Mouse (Mus musculus): ENCODE results near the gene Ly6g6f. TPM values are rescaled to one million over a fixed set of nuclear protein-coding genes. Genes with fewer than 3 reads are reported as not detected.

Gene Ly6g6f
- total and polyA plus RNA-seq, 3 experiments = 0.88 to 3.0 TPM; not detected in 1

DNA sequence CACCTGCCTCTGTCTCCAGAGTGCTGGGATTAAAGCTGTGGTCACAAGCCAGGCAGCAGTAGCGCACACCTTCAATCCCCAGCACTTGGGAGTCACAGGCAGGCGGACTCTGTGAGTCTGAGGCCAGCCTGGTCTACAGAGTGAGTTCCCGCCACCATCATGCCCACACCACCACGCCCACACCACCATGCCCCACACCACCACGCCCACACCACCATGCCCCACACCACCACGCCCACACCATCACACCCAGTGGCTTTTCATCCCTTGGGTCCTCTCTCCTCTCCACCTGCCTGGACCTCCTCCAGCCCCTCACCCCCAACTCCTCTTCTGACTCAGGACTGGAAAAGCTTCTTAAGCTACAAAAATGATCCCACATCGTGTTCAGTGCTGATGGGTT lies 53.5 kb downstream of the Ly6g6f start:
- H3K9ac ChIP-seq (ENCODE audit: control insufficient read depth, low read depth, low read length, poor library complexity, severe bottlenecking) = no peak overlapping the region
- peaks cover 4% of the 10 kb centered on the region for H3K79me2 ChIP-seq (ENCODE audit: control insufficient read depth, insufficient read depth, low read length, poor library complexity)
- H3K36me3 ChIP-seq (ENCODE audit: control insufficient read depth in 1 of 2, insufficient read depth in 2 of 2, low read length in 2 of 2) = peaks cover 0 to 8% of the 10 kb centered on the region in 2 experiments; a peak in 2 of 4 replicates
- H3K27ac ChIP-seq (ENCODE audit: control insufficient read depth, low read depth, low read length) = no peak overlapping the region
- H3K27me3 ChIP-seq (ENCODE audit: control insufficient read depth in 1 of 2, insufficient read depth in 2 of 2, low read length in 2 of 2) = no peaks in the 10 kb centered on the region
- H3K4me1 ChIP-seq (ENCODE audit: control insufficient read depth in 1 of 2, insufficient read depth in 2 of 2, low read length in 2 of 2) = peaks cover 3 to 12% of the 10 kb centered on the region in 2 experiments; a peak in 2 of 4 replicates
- TF ChIP-seq ZKSCAN1 (IDR thresholded peaks at IDR 0.05; ENCODE audit: low read depth, low read length) (no peak), POLR2AphosphoS5 (IDR thresholded peaks at IDR 0.05; ENCODE audit: borderline replicate concordance, low read depth, low read length) (no peak)
- no peak overlapping the region for H3K4me3 ChIP-seq (ENCODE audit: control insufficient read depth in 1 of 2, insufficient read depth in 1 of 2, low read depth in 2 of 2, low read length in 2 of 2)
- no peaks in the 10 kb centered on the region for H3K9me3 ChIP-seq (replicated peaks; ENCODE audit: insufficient read depth, low read length)
- no peak for DNase-seq (ENCODE audit: low read depth, low spot score)

DNA sequence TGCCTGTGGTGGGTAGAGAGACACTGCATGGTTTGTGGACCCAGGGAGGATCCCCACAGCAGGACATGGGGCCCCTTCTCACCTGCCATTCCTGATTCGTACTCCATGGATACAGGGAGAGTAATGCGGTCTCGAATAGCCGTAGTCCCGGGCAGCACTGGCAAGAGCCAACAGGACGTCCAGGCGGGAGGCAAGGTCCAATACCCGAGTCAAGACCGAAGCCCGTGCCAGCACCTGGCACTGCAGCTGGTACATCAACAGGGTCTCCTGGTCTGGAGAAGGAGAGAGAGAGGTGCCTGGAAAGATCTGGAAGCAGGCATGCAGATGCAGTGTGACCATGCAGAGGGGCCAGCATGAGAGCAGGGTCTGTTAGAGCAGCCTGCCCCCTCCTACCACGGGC lies 54.1 kb downstream of the Ly6g6f start:
- no peak for TF ChIP-seq EP300 (IDR thresholded peaks at IDR 0.05; ENCODE audit: low read depth in 1 of 2, low read length in 2 of 2)
- no peak for TF ChIP-seq ZNF384 (IDR thresholded peaks at IDR 0.05; ENCODE audit: low read depth, low read length)
- TF ChIP-seq ETS1 (IDR thresholded peaks at IDR 0.05; ENCODE audit: low read depth, low read length) = no peak
- no peak for TF ChIP-seq MAX (IDR thresholded peaks at IDR 0.05; ENCODE audit: low read length)
- TF ChIP-seq POLR2AphosphoS5 (IDR thresholded peaks at IDR 0.05; ENCODE audit: borderline replicate concordance, low read depth, low read length) = no peak
- no peak for TF ChIP-seq MYB (IDR thresholded peaks at IDR 0.05; ENCODE audit: low read depth, low read length)
- TF ChIP-seq ZKSCAN1 (IDR thresholded peaks at IDR 0.05; ENCODE audit: low read depth, low read length) = no peak
- no peak for TF ChIP-seq HCFC1 (IDR thresholded peaks at IDR 0.05; ENCODE audit: low read depth, low read length)
- TF ChIP-seq UBTF (IDR thresholded peaks at IDR 0.05; ENCODE audit: borderline replicate concordance, insufficient read depth, low read depth, low read length) = no peak
- TF ChIP-seq TCF12 (IDR thresholded peaks at IDR 0.05; ENCODE audit: low read depth, low read length) = no peak
- TF ChIP-seq ELF1 (IDR thresholded peaks at IDR 0.05; ENCODE audit: low read depth, low read length) = no peak
- TF ChIP-seq CHD1 (IDR thresholded peaks at IDR 0.05; ENCODE audit: low read depth, low read length) = no peak
- no peak for TF ChIP-seq GATA1 (IDR thresholded peaks at IDR 0.05; ENCODE audit: low read depth, low read length)
- no peak for TF ChIP-seq CHD2 (IDR thresholded peaks at IDR 0.05; ENCODE audit: low read length)
- no peak for TF ChIP-seq KAT2A (conservative IDR thresholded peaks at IDR 0.05; ENCODE audit: low read depth, low read length)
- H3K79me2 ChIP-seq (ENCODE audit: control insufficient read depth, insufficient read depth, low read length, poor library complexity) = peaks cover 10% of the 10 kb centered on the region
- H3K4me3 ChIP-seq (ENCODE audit: control insufficient read depth in 1 of 2, insufficient read depth in 1 of 2, low read depth in 2 of 2, low read length in 2 of 2) = no peak overlapping the region
- H3K9me3 ChIP-seq (replicated peaks; ENCODE audit: insufficient read depth, low read length) = no peaks in the 10 kb centered on the region
- H3K27ac ChIP-seq (ENCODE audit: control insufficient read depth, low read depth, low read length) = no peak overlapping the region
- H3K27me3 ChIP-seq (ENCODE audit: control insufficient read depth in 1 of 2, insufficient read depth in 2 of 2, low read length in 2 of 2) = no peaks in the 10 kb centered on the region
- peaks cover 0 to 11% of the 10 kb centered on the region in 2 experiments; a peak in 2 of 4 replicates for H3K36me3 ChIP-seq (ENCODE audit: control insufficient read depth in 1 of 2, insufficient read depth in 2 of 2, low read length in 2 of 2)
- H3K9ac ChIP-seq (ENCODE audit: control insufficient read depth, low read depth, low read length, poor library complexity, severe bottlenecking) = no peak overlapping the region
- peaks cover 3 to 16% of the 10 kb centered on the region in 2 experiments; a peak in 2 of 4 replicates for H3K4me1 ChIP-seq (ENCODE audit: control insufficient read depth in 1 of 2, insufficient read depth in 2 of 2, low read length in 2 of 2)
- DNase-seq (ENCODE audit: low read depth, low spot score) = no peak

Other genes with a start within 250 kb of the Ly6g6f start
Only the 30 nearest of the 46 such genes appear.
- 0.04 TPM in 1 of 2 replicates, not detected in the other for gene Hspa1b, start 126.4 kb downstream of the Ly6g6f start, total RNA-seq (2012; rRNA removed)
- gene Hspa1b, start 126.4 kb downstream of the Ly6g6f start, polyA plus RNA-seq (2012; ENCODE audit: insufficient read depth in 1 of 2, insufficient read length in 2 of 2, low read depth in 1 of 2, low replicate concordance in 2 of 2, missing spikeins in 1 of 2) = not detected
- not detected in 2 replicates for gene Gm20481, start 115.7 kb downstream of the Ly6g6f start, total RNA-seq (2012; rRNA removed)
- not detected for gene Gm20481, start 115.7 kb downstream of the Ly6g6f start, polyA plus RNA-seq (2012; ENCODE audit: insufficient read depth in 1 of 2, insufficient read length in 2 of 2, low read depth in 1 of 2, low replicate concordance in 2 of 2, missing spikeins in 1 of 2)
- gene Hspa1a, start 113.5 kb downstream of the Ly6g6f start, total RNA-seq (2012; rRNA removed) = 0.07 TPM in 1 of 2 replicates, not detected in the other
- gene Hspa1a, start 113.5 kb downstream of the Ly6g6f start, polyA plus RNA-seq (2012; ENCODE audit: insufficient read depth in 1 of 2, insufficient read length in 2 of 2, low read depth in 1 of 2, low replicate concordance in 2 of 2, missing spikeins in 1 of 2) = not detected
- gene Hspa1l, start 112.9 kb downstream of the Ly6g6f start, total RNA-seq (2012; rRNA removed) = 0.07 and 0.15 TPM in 2 replicates
- 1 to 10 TPM in 1 of 2 experiments, not detected in 1; 1.6 TPM for gene Hspa1l, start 112.9 kb downstream of the Ly6g6f start, polyA plus RNA-seq (2012; ENCODE audit: insufficient read depth in 1 of 2, insufficient read length in 2 of 2, low read depth in 1 of 2, low replicate concordance in 2 of 2, missing spikeins in 1 of 2)
- gene Lsm2, start 103.7 kb downstream of the Ly6g6f start, total RNA-seq (2012; rRNA removed) = 50.6 and 57.9 TPM in 2 replicates
- 100 to 1,000 TPM in 1 of 2 experiments, not detected in 1; 180 TPM for gene Lsm2, start 103.7 kb downstream of the Ly6g6f start, polyA plus RNA-seq (2012; ENCODE audit: insufficient read depth in 1 of 2, insufficient read length in 2 of 2, low read depth in 1 of 2, low replicate concordance in 2 of 2, missing spikeins in 1 of 2)
- gene Vars, start 84.6 kb downstream of the Ly6g6f start, total RNA-seq (2012; rRNA removed) = 149 and 158 TPM in 2 replicates
- 100 to 1,000 TPM in 1 of 2 experiments, not detected in 1; 251 TPM for gene Vars, start 84.6 kb downstream of the Ly6g6f start, polyA plus RNA-seq (2012; ENCODE audit: insufficient read depth in 1 of 2, insufficient read length in 2 of 2, low read depth in 1 of 2, low replicate concordance in 2 of 2, missing spikeins in 1 of 2)
- gene Vwa7, start 69.0 kb downstream of the Ly6g6f start, total RNA-seq (2012; rRNA removed) = 9.7 and 10.4 TPM in 2 replicates
- gene Vwa7, start 69.0 kb downstream of the Ly6g6f start, polyA plus RNA-seq (2012; ENCODE audit: insufficient read depth in 1 of 2, insufficient read length in 2 of 2, low read depth in 1 of 2, low replicate concordance in 2 of 2, missing spikeins in 1 of 2) = 1 to 10 TPM in 1 of 2 experiments, not detected in 1; 9.8 TPM
- 161 and 164 TPM in 2 replicates for gene Sapcd1, start 57.6 kb downstream of the Ly6g6f start, total RNA-seq (2012; rRNA removed)
- 100 to 1,000 TPM in 1 of 2 experiments, not detected in 1; 124 TPM for gene Sapcd1, start 57.6 kb downstream of the Ly6g6f start, polyA plus RNA-seq (2012; ENCODE audit: insufficient read depth in 1 of 2, insufficient read length in 2 of 2, low read depth in 1 of 2, low replicate concordance in 2 of 2, missing spikeins in 1 of 2)
- gene Msh5, start 38.9 kb downstream of the Ly6g6f start, total RNA-seq (2012; rRNA removed) = 17.9 and 26.3 TPM in 2 replicates
- gene Msh5, start 38.9 kb downstream of the Ly6g6f start, polyA plus RNA-seq (2012; ENCODE audit: insufficient read depth in 1 of 2, insufficient read length in 2 of 2, low read depth in 1 of 2, low replicate concordance in 2 of 2, missing spikeins in 1 of 2) = 10 to 100 TPM in 1 of 2 experiments, not detected in 1; 29.0 TPM
- gene Clic1, start 35.6 kb downstream of the Ly6g6f start, total RNA-seq (2012; rRNA removed) = 285 and 333 TPM in 2 replicates
- gene Clic1, start 35.6 kb downstream of the Ly6g6f start, polyA plus RNA-seq (2012; ENCODE audit: insufficient read depth in 1 of 2, insufficient read length in 2 of 2, low read depth in 1 of 2, low replicate concordance in 2 of 2, missing spikeins in 1 of 2) = 100 to 1,000 TPM; 309 to 335 TPM
- 9.9 and 11.1 TPM in 2 replicates for gene Ddah2, start 26.6 kb downstream of the Ly6g6f start, total RNA-seq (2012; rRNA removed)
- gene Ddah2, start 26.6 kb downstream of the Ly6g6f start, polyA plus RNA-seq (2012; ENCODE audit: insufficient read depth in 1 of 2, insufficient read length in 2 of 2, low read depth in 1 of 2, low replicate concordance in 2 of 2, missing spikeins in 1 of 2) = 1 to 10 TPM in 1 of 2 experiments, not detected in 1; 8.6 TPM
- not detected in 2 replicates for gene Ly6g6c, start 20.2 kb downstream of the Ly6g6f start, total RNA-seq (2012; rRNA removed)
- gene Ly6g6c, start 20.2 kb downstream of the Ly6g6f start, polyA plus RNA-seq (2012; ENCODE audit: insufficient read depth in 1 of 2, insufficient read length in 2 of 2, low read depth in 1 of 2, low replicate concordance in 2 of 2, missing spikeins in 1 of 2) = under 1 TPM in 1 of 2 experiments, not detected in 1; 0.24 TPM
- gene Mpig6b, start 19.4 kb downstream of the Ly6g6f start, total RNA-seq (2012; rRNA removed) = not detected in 2 replicates
- gene Mpig6b, start 19.4 kb downstream of the Ly6g6f start, polyA plus RNA-seq (2012; ENCODE audit: insufficient read depth in 1 of 2, insufficient read length in 2 of 2, low read depth in 1 of 2, low replicate concordance in 2 of 2, missing spikeins in 1 of 2) = not detected
- gene Ly6g6e, start 8.7 kb downstream of the Ly6g6f start, total RNA-seq (2012; rRNA removed) = 0.23 TPM in 1 of 2 replicates, not detected in the other
- not detected for gene Ly6g6e, start 8.7 kb downstream of the Ly6g6f start, polyA plus RNA-seq (2012; ENCODE audit: insufficient read depth in 1 of 2, insufficient read length in 2 of 2, low read depth in 1 of 2, low replicate concordance in 2 of 2, missing spikeins in 1 of 2)
- gene Ly6g6d, start 7.5 kb downstream of the Ly6g6f start, total RNA-seq (2012; rRNA removed) = 2.1 and 5.5 TPM in 2 replicates
- 1 to 10 TPM in 1 of 2 experiments, not detected in 1; 4.4 TPM for gene Ly6g6d, start 7.5 kb downstream of the Ly6g6f start, polyA plus RNA-seq (2012; ENCODE audit: insufficient read depth in 1 of 2, insufficient read length in 2 of 2, low read depth in 1 of 2, low replicate concordance in 2 of 2, missing spikeins in 1 of 2)
- gene Abhd16a, start 3.7 kb upstream of the Ly6g6f start, total RNA-seq (2012; rRNA removed) = 86.9 and 126 TPM in 2 replicates
- 10 to 100 TPM in 1 of 2 experiments, not detected in 1; 96.1 TPM for gene Abhd16a, start 3.7 kb upstream of the Ly6g6f start, polyA plus RNA-seq (2012; ENCODE audit: insufficient read depth in 1 of 2, insufficient read length in 2 of 2, low read depth in 1 of 2, low replicate concordance in 2 of 2, missing spikeins in 1 of 2)
- gene Ly6g5c, start 22.7 kb upstream of the Ly6g6f start, total RNA-seq (2012; rRNA removed) = not detected in 2 replicates
- not detected for gene Ly6g5c, start 22.7 kb upstream of the Ly6g6f start, polyA plus RNA-seq (2012; ENCODE audit: insufficient read depth in 1 of 2, insufficient read length in 2 of 2, low read depth in 1 of 2, low replicate concordance in 2 of 2, missing spikeins in 1 of 2)
- gene Ly6g5b, start 29.8 kb upstream of the Ly6g6f start, total RNA-seq (2012; rRNA removed) = 0.49 and 0.65 TPM in 2 replicates
- gene Ly6g5b, start 29.8 kb upstream of the Ly6g6f start, polyA plus RNA-seq (2012; ENCODE audit: insufficient read depth in 1 of 2, insufficient read length in 2 of 2, low read depth in 1 of 2, low replicate concordance in 2 of 2, missing spikeins in 1 of 2) = 1 to 10 TPM in 1 of 2 experiments, not detected in 1; 1.4 TPM
- 44.7 and 44.9 TPM in 2 replicates for gene Gpank1, start 35.8 kb upstream of the Ly6g6f start, total RNA-seq (2012; rRNA removed)
- 10 to 100 TPM in 1 of 2 experiments, not detected in 1; 40.4 TPM for gene Gpank1, start 35.8 kb upstream of the Ly6g6f start, polyA plus RNA-seq (2012; ENCODE audit: insufficient read depth in 1 of 2, insufficient read length in 2 of 2, low read depth in 1 of 2, low replicate concordance in 2 of 2, missing spikeins in 1 of 2)
- 193 and 222 TPM in 2 replicates for gene Csnk2b, start 36.4 kb upstream of the Ly6g6f start, total RNA-seq (2012; rRNA removed)
- 100 to 1,000 TPM in 1 of 2 experiments, not detected in 1; 607 TPM for gene Csnk2b, start 36.4 kb upstream of the Ly6g6f start, polyA plus RNA-seq (2012; ENCODE audit: insufficient read depth in 1 of 2, insufficient read length in 2 of 2, low read depth in 1 of 2, low replicate concordance in 2 of 2, missing spikeins in 1 of 2)
- gene D17H6S53E, start 40.8 kb upstream of the Ly6g6f start, total RNA-seq (2012; rRNA removed) = 9.3 and 13.6 TPM in 2 replicates
- gene D17H6S53E, start 40.8 kb upstream of the Ly6g6f start, polyA plus RNA-seq (2012; ENCODE audit: insufficient read depth in 1 of 2, insufficient read length in 2 of 2, low read depth in 1 of 2, low replicate concordance in 2 of 2, missing spikeins in 1 of 2) = 10 to 100 TPM in 1 of 2 experiments, not detected in 1; 11.6 TPM
- 0.15 TPM in 1 of 2 replicates, not detected in the other for gene Apom, start 46.4 kb upstream of the Ly6g6f start, total RNA-seq (2012; rRNA removed)
- under 1 TPM in 1 of 2 experiments, not detected in 1; 0.79 TPM for gene Apom, start 46.4 kb upstream of the Ly6g6f start, polyA plus RNA-seq (2012; ENCODE audit: insufficient read depth in 1 of 2, insufficient read length in 2 of 2, low read depth in 1 of 2, low replicate concordance in 2 of 2, missing spikeins in 1 of 2)
- 98.2 and 102 TPM in 2 replicates for gene Bag6, start 49.6 kb upstream of the Ly6g6f start, total RNA-seq (2012; rRNA removed)
- 100 to 1,000 TPM in 1 of 2 experiments, not detected in 1; 283 TPM for gene Bag6, start 49.6 kb upstream of the Ly6g6f start, polyA plus RNA-seq (2012; ENCODE audit: insufficient read depth in 1 of 2, insufficient read length in 2 of 2, low read depth in 1 of 2, low replicate concordance in 2 of 2, missing spikeins in 1 of 2)
- 87.6 and 102 TPM in 2 replicates for gene Prrc2a, start 79.3 kb upstream of the Ly6g6f start, total RNA-seq (2012; rRNA removed)
- 100 to 1,000 TPM in 1 of 2 experiments, 10 to 100 TPM in 1; 71.0 to 663 TPM for gene Prrc2a, start 79.3 kb upstream of the Ly6g6f start, polyA plus RNA-seq (2012; ENCODE audit: insufficient read depth in 1 of 2, insufficient read length in 2 of 2, low read depth in 1 of 2, low replicate concordance in 2 of 2, missing spikeins in 1 of 2)
- 0.29 and 0.42 TPM in 2 replicates for gene Aif1, start 90.5 kb upstream of the Ly6g6f start, total RNA-seq (2012; rRNA removed)
- under 1 TPM in 1 of 2 experiments, not detected in 1; 0.45 TPM for gene Aif1, start 90.5 kb upstream of the Ly6g6f start, polyA plus RNA-seq (2012; ENCODE audit: insufficient read depth in 1 of 2, insufficient read length in 2 of 2, low read depth in 1 of 2, low replicate concordance in 2 of 2, missing spikeins in 1 of 2)
- gene Lst1, start 102.8 kb upstream of the Ly6g6f start, total RNA-seq (2012; rRNA removed) = 15.2 and 16.9 TPM in 2 replicates
- 10 to 100 TPM in 1 of 2 experiments, not detected in 1; 29.0 TPM for gene Lst1, start 102.8 kb upstream of the Ly6g6f start, polyA plus RNA-seq (2012; ENCODE audit: insufficient read depth in 1 of 2, insufficient read length in 2 of 2, low read depth in 1 of 2, low replicate concordance in 2 of 2, missing spikeins in 1 of 2)
- gene Ltb, start 108.8 kb upstream of the Ly6g6f start, total RNA-seq (2012; rRNA removed) = 0.75 and 1.1 TPM in 2 replicates
- gene Ltb, start 108.8 kb upstream of the Ly6g6f start, polyA plus RNA-seq (2012; ENCODE audit: insufficient read depth in 1 of 2, insufficient read length in 2 of 2, low read depth in 1 of 2, low replicate concordance in 2 of 2, missing spikeins in 1 of 2) = 1 to 10 TPM in 1 of 2 experiments, not detected in 1; 1.5 TPM
- 0.95 and 1.2 TPM in 2 replicates for gene Tnf, start 116.4 kb upstream of the Ly6g6f start, total RNA-seq (2012; rRNA removed)
- gene Tnf, start 116.4 kb upstream of the Ly6g6f start, polyA plus RNA-seq (2012; ENCODE audit: insufficient read depth in 1 of 2, insufficient read length in 2 of 2, low read depth in 1 of 2, low replicate concordance in 2 of 2, missing spikeins in 1 of 2) = 1 to 10 TPM in 1 of 2 experiments, not detected in 1; 2.0 TPM
- gene Lta, start 119.7 kb upstream of the Ly6g6f start, total RNA-seq (2012; rRNA removed) = not detected in 2 replicates
- under 1 TPM in 1 of 2 experiments, not detected in 1; 0.24 TPM for gene Lta, start 119.7 kb upstream of the Ly6g6f start, polyA plus RNA-seq (2012; ENCODE audit: insufficient read depth in 1 of 2, insufficient read length in 2 of 2, low read depth in 1 of 2, low replicate concordance in 2 of 2, missing spikeins in 1 of 2)
- gene Gm16181, start 135.2 kb upstream of the Ly6g6f start, total RNA-seq (2012; rRNA removed) = not detected in 2 replicates
- under 1 TPM in 1 of 2 experiments, not detected in 1; 0.58 TPM for gene Gm16181, start 135.2 kb upstream of the Ly6g6f start, polyA plus RNA-seq (2012; ENCODE audit: insufficient read depth in 1 of 2, insufficient read length in 2 of 2, low read depth in 1 of 2, low replicate concordance in 2 of 2, missing spikeins in 1 of 2)